13 mouse cellular contexts compared by ENCODE assay signal in genomic region chr11:21134875-21135451, GRCm38 (mm10).
"Had no signal": no experiment of that assay in that cellular context is flagged by ENCODE, and none has a peak within 500 bp of the region (broad histone marks: within the 10 kb centered on the region; RNA-seq: fewer than 3 reads in every experiment).

No protein-coding gene starts in this region.

- H3K27me3 ChIP-seq: limb, embryonic 13.5 days; lung, embryonic 15.5 days; neural tube, embryonic 12.5 days had no signal

- H3K27ac ChIP-seq: limb, embryonic 13.5 days; lung, embryonic 15.5 days; midbrain, embryonic 10.5 days; neural tube, embryonic 12.5 days; stomach, postnatal 0 days had no signal

- H3K9me3 ChIP-seq: limb, embryonic 13.5 days; lung, embryonic 15.5 days; neural tube, embryonic 12.5 days had no signal

- DNase-seq: kidney, adult 18-20 months; kidney, postnatal 10 days; kidney, postnatal 4 days; left cerebral cortex, postnatal 4 days; lung, postnatal 14 days; midbrain, embryonic 14.5 days; retina, postnatal 1 day; thymus, postnatal 4 days had no signal

- H3K4me2 ChIP-seq: limb, embryonic 13.5 days; lung, embryonic 15.5 days; neural tube, embryonic 12.5 days had no signal

- H3K9ac ChIP-seq: limb, embryonic 13.5 days; lung, embryonic 15.5 days; neural tube, embryonic 12.5 days had no signal

- H3K4me3 ChIP-seq: limb, embryonic 13.5 days; lung, embryonic 15.5 days; midbrain, embryonic 10.5 days; neural tube, embryonic 12.5 days had no signal

- H3K4me1 ChIP-seq: limb, embryonic 13.5 days; midbrain, embryonic 10.5 days; neural tube, embryonic 12.5 days had no signal
